Mouse (Mus musculus): ENCODE results near the gene Zfp346. TPM values are rescaled to one million over a fixed set of nuclear protein-coding genes. Genes with fewer than 3 reads are reported as not detected.

Zfp346 gene
- polyA plus RNA-seq, 1 experiment from 2014 or later, result 22.7 TPM

DNA sequence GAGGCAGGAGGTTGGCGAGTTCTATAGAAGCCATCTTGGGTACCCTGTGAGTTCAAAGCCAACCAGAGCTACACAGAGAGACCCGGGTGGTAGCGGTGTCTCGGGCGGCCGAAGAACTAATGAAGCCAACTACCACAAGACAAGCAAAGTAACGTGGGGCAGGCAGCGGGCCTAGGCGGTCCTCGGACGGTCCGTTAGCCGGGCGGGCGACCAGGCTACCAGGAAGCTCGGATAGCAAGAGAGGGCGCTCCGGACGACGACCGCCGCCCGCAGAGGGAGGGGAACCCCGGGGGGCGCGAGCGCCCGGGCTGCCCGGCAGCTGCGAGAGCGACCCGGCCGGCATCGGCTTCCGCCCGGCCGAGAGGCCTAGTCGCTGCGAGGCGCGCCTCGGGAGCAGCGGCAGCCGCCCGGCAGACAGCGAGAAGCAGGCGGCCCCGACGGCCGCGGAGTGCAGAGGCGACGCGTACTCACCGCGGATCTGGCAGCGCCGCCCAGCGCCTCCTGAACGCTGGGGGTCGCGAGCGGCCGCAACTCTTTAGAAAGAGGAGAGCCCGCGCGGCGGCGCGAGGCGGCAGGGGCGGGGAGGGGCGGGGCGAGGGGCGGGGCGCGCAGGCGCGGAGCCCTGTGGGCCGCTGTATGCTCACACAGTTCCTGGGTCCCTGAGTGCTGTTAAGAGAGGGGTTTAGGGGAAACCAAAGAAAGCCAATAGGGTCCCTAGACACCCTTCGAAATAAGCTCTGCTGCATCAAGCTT, 5.2 kb upstream of the Zfp346 start, which contains the start of gene Uimc1:
Uimc1 (minus strand) TSS at position 575 of the 753 bp plus-strand sequence.
- peak within 1 kb of the TSS; percentile 80 for H3K4me3 ChIP-seq (ENCODE audit: low read length)
- peaks cover 7% of the 10 kb centered on the region; the same call in 1 of the 2 replicates for H3K4me1 ChIP-seq (ENCODE audit: insufficient read depth, low read length)
- no peaks in the 10 kb centered on the region for H3K27me3 ChIP-seq (ENCODE audit: insufficient read depth, low read length)
- peak; percentile 92 for ATAC-seq (ENCODE audit: low FRiP score, low TSS enrichment)
- peak within 1 kb of the TSS; percentile 90 for H3K9ac ChIP-seq (replicated peaks; ENCODE audit: low read length)
- no peaks in the 10 kb centered on the region for H3K36me3 ChIP-seq (ENCODE audit: insufficient read depth, low read length)
- no peaks in the 10 kb centered on the region for H3K9me3 ChIP-seq (ENCODE audit: low read length)
- H3K27ac ChIP-seq (ENCODE audit: low read length), result peak within 1 kb of the TSS; percentile 91
- H3K4me2 ChIP-seq (replicated peaks; ENCODE audit: low read depth, low read length), result peak within 1 kb of the TSS; percentile 57
- 0% methylated on average over 47 of the region's 81 CpGs for WGBS

GRCm38 (mm10) chr13:55101627-55102026, 3.5 kb upstream of the Zfp346 start:
- ATAC-seq (ENCODE audit: low FRiP score, low TSS enrichment), result no peak
- Histone ChIP-seq H3K4me1 (ENCODE audit: insufficient read depth, low read length) (peaks cover 13% of the 10 kb centered on the region), H3K9ac (replicated peaks; ENCODE audit: low read length) (no peak overlapping the region), H3K36me3 (ENCODE audit: insufficient read depth, low read length) (no peaks in the 10 kb centered on the region), H3K4me2 (replicated peaks; ENCODE audit: low read depth, low read length) (no peak overlapping the region), H3K9me3 (ENCODE audit: low read length) (no peaks in the 10 kb centered on the region), H3K27me3 (ENCODE audit: insufficient read depth, low read length) (no peaks in the 10 kb centered on the region), H3K4me3 (ENCODE audit: low read length) (no peak overlapping the region), H3K27ac (ENCODE audit: low read length) (no peak overlapping the region)
- 90% methylated on average over 11 of the region's 11 CpGs for WGBS

- ATAC-seq (ENCODE audit: low FRiP score, low TSS enrichment), result no peak
- WGBS, result 91% methylated on average over 3 of the region's 3 CpGs
- no peak overlapping the region for H3K4me2 ChIP-seq (replicated peaks; ENCODE audit: low read depth, low read length)
- no peak overlapping the region for H3K27ac ChIP-seq (ENCODE audit: low read length)
- no peaks in the 10 kb centered on the region for H3K27me3 ChIP-seq (ENCODE audit: insufficient read depth, low read length)
- H3K36me3 ChIP-seq (ENCODE audit: insufficient read depth, low read length), result 0 out of 2 replicates have a peak, but pooled peaks cover under 1% of the 10 kb centered on the region
- H3K4me1 ChIP-seq (ENCODE audit: insufficient read depth, low read length), result peaks cover 13% of the 10 kb centered on the region
- no peaks in the 10 kb centered on the region for H3K9me3 ChIP-seq (ENCODE audit: low read length)
- H3K9ac ChIP-seq (replicated peaks; ENCODE audit: low read length), result no peak overlapping the region
- no peak overlapping the region for H3K4me3 ChIP-seq (ENCODE audit: low read length)
These were observed 2.7 kb upstream of the Zfp346 start for GRCm38 (mm10) chr13:55102366-55102765.

- Histone ChIP-seq H3K27me3 (ENCODE audit: insufficient read depth, low read length) (no peaks in the 10 kb centered on the region), H3K36me3 (ENCODE audit: insufficient read depth, low read length) (peaks cover 10% of the 10 kb centered on the region), H3K4me2 (replicated peaks; ENCODE audit: low read depth, low read length) (no peak overlapping the region), H3K4me1 (ENCODE audit: insufficient read depth, low read length) (peaks cover 13% of the 10 kb centered on the region), H3K9ac (replicated peaks; ENCODE audit: low read length) (no peak overlapping the region), H3K27ac (ENCODE audit: low read length) (no peak overlapping the region), H3K9me3 (ENCODE audit: low read length) (no peaks in the 10 kb centered on the region), H3K4me3 (ENCODE audit: low read length) (no peak overlapping the region)
- WGBS, result 74% methylated on average over 2 of the region's 2 CpGs
- no peak for ATAC-seq (ENCODE audit: low FRiP score, low TSS enrichment)
These were observed 1.8 kb upstream of the Zfp346 start for GRCm38 (mm10) chr13:55103351-55103750.

DNA sequence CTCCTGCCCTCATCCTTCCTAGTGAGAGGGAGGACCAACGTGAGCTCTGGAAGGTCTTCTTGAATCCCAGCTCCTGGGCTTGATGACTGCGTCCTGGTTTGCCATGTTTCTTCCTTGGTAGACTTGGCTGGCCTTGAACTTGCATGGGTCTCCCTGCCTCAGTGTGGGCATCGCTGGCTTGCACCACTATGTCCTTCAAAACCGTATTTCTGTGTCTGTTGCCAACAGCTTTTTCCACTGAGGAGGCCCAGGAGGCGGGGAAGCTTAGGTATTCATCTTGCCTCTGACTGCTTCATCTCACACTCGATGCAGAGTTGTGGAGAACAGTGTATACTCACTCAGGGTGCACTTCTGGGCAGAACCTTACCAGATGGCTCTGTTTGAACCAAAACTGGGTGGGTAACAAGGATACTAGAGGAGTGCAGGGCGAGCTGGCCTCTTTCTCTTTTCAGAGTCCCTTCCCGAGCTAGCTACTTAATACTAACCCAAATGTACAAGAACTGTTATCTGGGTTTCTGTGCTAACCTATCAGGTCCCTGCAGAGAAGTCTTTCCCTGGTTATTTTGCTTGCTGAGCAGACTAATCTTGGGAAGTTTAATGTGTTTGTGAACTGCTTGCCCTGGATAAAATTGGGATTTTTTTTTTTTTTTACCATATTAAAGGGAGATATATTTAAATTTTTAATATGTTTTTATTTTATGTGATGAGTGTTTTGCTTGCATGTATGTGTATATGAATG, 1.0 kb downstream of the Zfp346 start:
- H3K4me3 ChIP-seq (ENCODE audit: low read length), result peak overlapping the region; percentile 79
- H3K4me1 ChIP-seq (ENCODE audit: insufficient read depth, low read length), result peaks cover 6% of the 10 kb centered on the region
- H3K9me3 ChIP-seq (ENCODE audit: low read length), result no peaks in the 10 kb centered on the region
- no peak for ATAC-seq (ENCODE audit: low FRiP score, low TSS enrichment)
- peaks cover 10% of the 10 kb centered on the region for H3K36me3 ChIP-seq (ENCODE audit: insufficient read depth, low read length)
- peak overlapping the region; percentile 79 for H3K9ac ChIP-seq (replicated peaks; ENCODE audit: low read length)
- H3K4me2 ChIP-seq (replicated peaks; ENCODE audit: low read depth, low read length), result peak overlapping the region; percentile 78
- H3K27me3 ChIP-seq (ENCODE audit: insufficient read depth, low read length), result no peaks in the 10 kb centered on the region
- WGBS, result 20% methylated on average over 8 of the region's 8 CpGs
- H3K27ac ChIP-seq (ENCODE audit: low read length), result peak overlapping the region; percentile 83; the same call in 1 of the 2 replicates

DNA sequence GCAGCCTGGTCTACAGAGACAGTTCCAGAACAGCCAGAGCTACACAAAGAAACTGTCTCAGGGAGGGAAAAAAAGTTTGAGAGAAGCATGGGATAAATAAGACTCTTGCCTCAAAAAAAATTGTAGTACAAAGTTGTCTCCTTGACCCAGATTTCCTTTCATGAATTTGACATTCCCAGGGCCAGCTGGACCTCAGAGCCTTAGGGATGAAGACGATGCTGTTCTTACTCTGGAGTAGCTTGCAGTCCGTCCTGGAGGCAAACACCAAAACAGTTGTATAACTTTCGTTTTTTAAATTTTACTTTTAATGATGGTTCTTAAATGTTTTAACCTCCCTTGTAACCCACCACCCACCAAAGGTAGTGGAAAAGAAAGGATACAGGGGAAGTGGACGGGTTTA, 2.0 kb downstream of the Zfp346 start:
- 90% methylated on average over 4 of the region's 4 CpGs for WGBS
- no peak for ATAC-seq (ENCODE audit: low FRiP score, low TSS enrichment)
- no peaks in the 10 kb centered on the region for H3K9me3 ChIP-seq (ENCODE audit: low read length)
- no peak overlapping the region for H3K4me3 ChIP-seq (ENCODE audit: low read length)
- no peaks in the 10 kb centered on the region for H3K27me3 ChIP-seq (ENCODE audit: insufficient read depth, low read length)
- peaks cover 6% of the 10 kb centered on the region for H3K4me1 ChIP-seq (ENCODE audit: insufficient read depth, low read length)
- no peak overlapping the region for H3K27ac ChIP-seq (ENCODE audit: low read length)
- H3K36me3 ChIP-seq (ENCODE audit: insufficient read depth, low read length), result peaks cover 10% of the 10 kb centered on the region
- no peak overlapping the region for H3K4me2 ChIP-seq (replicated peaks; ENCODE audit: low read depth, low read length)
- H3K9ac ChIP-seq (replicated peaks; ENCODE audit: low read length), result no peak overlapping the region

- Histone ChIP-seq H3K27me3 (ENCODE audit: insufficient read depth, low read length) (no peaks in the 10 kb centered on the region), H3K27ac (ENCODE audit: low read length) (no peak overlapping the region), H3K4me3 (ENCODE audit: low read length) (no peak overlapping the region), H3K9ac (replicated peaks; ENCODE audit: low read length) (no peak overlapping the region), H3K4me1 (ENCODE audit: insufficient read depth, low read length) (peaks cover 6% of the 10 kb centered on the region), H3K9me3 (ENCODE audit: low read length) (no peaks in the 10 kb centered on the region), H3K4me2 (replicated peaks; ENCODE audit: low read depth, low read length) (no peak overlapping the region), H3K36me3 (ENCODE audit: insufficient read depth, low read length) (peaks cover 10% of the 10 kb centered on the region)
- no peak for ATAC-seq (ENCODE audit: low FRiP score, low TSS enrichment)
- 89% methylated on average over 8 of the region's 8 CpGs for WGBS
These were observed 2.6 kb downstream of the Zfp346 start for GRCm38 (mm10) chr13:55107694-55108093.

GRCm38 (mm10) chr13:55114375-55114774, 9.3 kb downstream of the Zfp346 start:
- H3K27ac ChIP-seq (ENCODE audit: low read length), result no peak overlapping the region
- H3K4me2 ChIP-seq (replicated peaks; ENCODE audit: low read depth, low read length), result no peak overlapping the region
- H3K9ac ChIP-seq (replicated peaks; ENCODE audit: low read length), result no peak overlapping the region
- H3K27me3 ChIP-seq (ENCODE audit: insufficient read depth, low read length), result no peaks in the 10 kb centered on the region
- H3K4me1 ChIP-seq (ENCODE audit: insufficient read depth, low read length), result no peaks in the 10 kb centered on the region
- WGBS, result 82% methylated on average over 6 of the region's 6 CpGs
- ATAC-seq (ENCODE audit: low FRiP score, low TSS enrichment), result no peak
- H3K36me3 ChIP-seq (ENCODE audit: insufficient read depth, low read length), result peaks cover 39% of the 10 kb centered on the region
- no peaks in the 10 kb centered on the region for H3K9me3 ChIP-seq (ENCODE audit: low read length)
- H3K4me3 ChIP-seq (ENCODE audit: low read length), result no peak overlapping the region

DNA sequence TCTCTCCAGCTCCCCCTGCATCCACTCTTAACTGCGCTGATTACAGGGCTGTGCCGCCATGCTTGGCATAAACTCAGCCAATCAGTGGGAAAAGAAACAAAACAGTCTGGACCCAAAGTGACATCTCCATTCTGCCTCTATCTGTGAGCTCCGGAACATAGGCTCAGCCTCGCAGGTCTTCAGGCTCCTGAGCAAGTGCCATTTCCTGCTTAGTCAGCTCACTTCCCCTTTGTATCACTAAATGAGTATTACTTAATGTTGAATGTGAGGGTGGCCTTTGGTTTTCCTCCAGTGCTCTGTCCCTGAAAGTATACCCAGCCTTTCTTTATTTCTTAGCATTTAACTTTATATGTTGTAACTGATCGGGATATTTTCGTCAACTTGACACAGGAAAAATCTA, 19.8 kb downstream of the Zfp346 start:
- WGBS, result 86% methylated on average over 6 of the region's 6 CpGs
- no peak overlapping the region for H3K4me3 ChIP-seq (ENCODE audit: low read length)
- no peak for ATAC-seq (ENCODE audit: low FRiP score, low TSS enrichment)
- no peaks in the 10 kb centered on the region for H3K9me3 ChIP-seq (ENCODE audit: low read length)
- H3K36me3 ChIP-seq (ENCODE audit: insufficient read depth, low read length), result peaks cover 34% of the 10 kb centered on the region
- no peak overlapping the region for H3K9ac ChIP-seq (replicated peaks; ENCODE audit: low read length)
- no peak overlapping the region for H3K27ac ChIP-seq (ENCODE audit: low read length)
- H3K27me3 ChIP-seq (ENCODE audit: insufficient read depth, low read length), result no peaks in the 10 kb centered on the region
- H3K4me2 ChIP-seq (replicated peaks; ENCODE audit: low read depth, low read length), result no peak overlapping the region
- H3K4me1 ChIP-seq (ENCODE audit: insufficient read depth, low read length), result no peaks in the 10 kb centered on the region

- no peak within 1 kb of the TSS for H3K4me3 ChIP-seq (ENCODE audit: low read length)
- H3K27ac ChIP-seq (ENCODE audit: low read length), result no peak within 1 kb of the TSS
- H3K27me3 ChIP-seq (ENCODE audit: insufficient read depth, low read length), result no peaks in the 10 kb centered on the region
- no peak within 1 kb of the TSS for H3K4me2 ChIP-seq (replicated peaks; ENCODE audit: low read depth, low read length)
- no peak for ATAC-seq (ENCODE audit: low FRiP score, low TSS enrichment)
- peaks cover 23% of the 10 kb centered on the region for H3K36me3 ChIP-seq (ENCODE audit: insufficient read depth, low read length)
- H3K9me3 ChIP-seq (ENCODE audit: low read length), result no peaks in the 10 kb centered on the region
- no peaks in the 10 kb centered on the region; the same call in 1 of the 2 replicates for H3K4me1 ChIP-seq (ENCODE audit: insufficient read depth, low read length)
- WGBS, result 92% methylated on average over 2 of the region's 2 CpGs
- H3K9ac ChIP-seq (replicated peaks; ENCODE audit: low read length), result no peak within 1 kb of the TSS
These were observed 28.3 kb downstream of the Zfp346 start, which contains the start of gene Gm17617 for GRCm38 (mm10) chr13:55133448-55133847. Gene Gm17617, minus strand, starts transcription at chr13:55133548.

Data from kidney, embryonic 16.5 days (tissue).